Mouse (Mus musculus) natural killer cell, adult 2 months (primary cell): Measurements from ENCODE around the gene Tlx1.

ENCODE experiments used
- DNase-seq, 2 experiments: peaks; one replicate each; pipeline ENCODE4 v3.0.0; 2022; ENCODE audit warnings: low spot score in 2 of 2

Gene Tlx1

GRCm38 (mm10) chr19:45150490-45151181, at the start of gene Tlx1:
TSS of gene Tlx1 (plus strand) at chr19:45150680.
- no peak for DNase-seq

- no peak for DNase-seq
These were observed 44.9 kb upstream of the Tlx1 start for GRCm38 (mm10) chr19:45105591-45105990.

- DNase-seq = no peak
These were observed 43.8 kb upstream of the Tlx1 start for GRCm38 (mm10) chr19:45106689-45107088.

GRCm38 (mm10) chr19:45110681-45111080, 39.8 kb upstream of the Tlx1 start:
- DNase-seq = no peak

- DNase-seq = no peak
These were observed 38.0 kb upstream of the Tlx1 start for GRCm38 (mm10) chr19:45112444-45112843.

- no peak for DNase-seq
These were observed 36.6 kb upstream of the Tlx1 start for GRCm38 (mm10) chr19:45113791-45114460.

- no peak for DNase-seq
These were observed 35.7 kb upstream of the Tlx1 start for GRCm38 (mm10) chr19:45114772-45115171.

- peak in 1 of 2 experiments; percentile 12 for DNase-seq
These were observed 33.7 kb upstream of the Tlx1 start for GRCm38 (mm10) chr19:45116798-45117197.

GRCm38 (mm10) chr19:45131966-45132628, 18.4 kb upstream of the Tlx1 start:
- DNase-seq = no peak

GRCm38 (mm10) chr19:45142531-45142930, 7.9 kb upstream of the Tlx1 start:
- no peak for DNase-seq

- no peak for DNase-seq
These were observed 7.1 kb upstream of the Tlx1 start for GRCm38 (mm10) chr19:45143214-45143895.

GRCm38 (mm10) chr19:45147071-45147470, 3.4 kb upstream of the Tlx1 start:
- no peak for DNase-seq

GRCm38 (mm10) chr19:45151361-45152182, 1.1 kb downstream of the Tlx1 start:
- no peak for DNase-seq

- DNase-seq = no peak
These were observed 1.7 kb downstream of the Tlx1 start for GRCm38 (mm10) chr19:45152183-45152650.

- DNase-seq = no peak
These were observed 3.0 kb downstream of the Tlx1 start for GRCm38 (mm10) chr19:45153311-45154058.

GRCm38 (mm10) chr19:45154059-45154386, 3.5 kb downstream of the Tlx1 start:
- no peak for DNase-seq

- DNase-seq = no peak
These were observed 4.0 kb downstream of the Tlx1 start for GRCm38 (mm10) chr19:45154521-45154920.

- DNase-seq = no peak
These were observed 4.8 kb downstream of the Tlx1 start for GRCm38 (mm10) chr19:45155141-45155790.

- DNase-seq = no peak
These were observed 5.3 kb downstream of the Tlx1 start for GRCm38 (mm10) chr19:45155791-45156186.

GRCm38 (mm10) chr19:45156381-45156780, 5.9 kb downstream of the Tlx1 start:
- no peak for DNase-seq
